Mouse (Mus musculus): ENCODE data around the gene Mllt3. TPM values are rescaled to one million over a fixed set of nuclear protein-coding genes. Genes with fewer than 3 reads are reported as not detected.

Mllt3 gene
- polyA plus RNA-seq, 1 experiment from 2014 or later: 74.9 TPM

GRCm38 (mm10) chr4:87963773-87964076 lies 69.4 kb downstream of the Mllt3 start:
- WGBS: 86% methylated on average over 3 of the region's 3 CpGs

GRCm38 (mm10) chr4:87963055-87963772 lies 70.0 kb downstream of the Mllt3 start:
- Histone ChIP-seq H3K4me1 (ENCODE audit: control insufficient read depth, insufficient read depth, low read length) (0 out of 2 replicates have a peak, but pooled peaks cover 3% of the 10 kb centered on the region), H3K36me3 (ENCODE audit: control insufficient read depth, insufficient read depth, low read length) (no peaks in the 10 kb centered on the region), H3K9me3 (replicated peaks; ENCODE audit: control insufficient read depth, low read length, poor library complexity, severe bottlenecking) (no peaks in the 10 kb centered on the region), H3K4me3 (ENCODE audit: low read depth, low read length) (no peak overlapping the region), H3K4me2 (ENCODE audit: low read length) (no peak overlapping the region), H3K9ac (ENCODE audit: low read depth, low read length) (no peak overlapping the region), H3K27ac (ENCODE audit: low read length) (no peak overlapping the region), H3K27me3 (ENCODE audit: control insufficient read depth, insufficient read depth, low read depth, low read length) (no peaks in the 10 kb centered on the region)
- no peak for ATAC-seq
- 85% methylated on average over 13 of the region's 13 CpGs for WGBS

More at GRCm38 (mm10) chr4:87963773-87964076, 69.4 kb downstream of the Mllt3 start:
- Histone ChIP-seq H3K4me1 (ENCODE audit: control insufficient read depth, insufficient read depth, low read length) (no peaks in the 10 kb centered on the region), H3K9me3 (replicated peaks; ENCODE audit: control insufficient read depth, low read length, poor library complexity, severe bottlenecking) (no peaks in the 10 kb centered on the region), H3K36me3 (ENCODE audit: control insufficient read depth, insufficient read depth, low read length) (no peaks in the 10 kb centered on the region), H3K4me3 (ENCODE audit: low read depth, low read length) (no peak overlapping the region), H3K27ac (ENCODE audit: low read length) (no peak overlapping the region), H3K4me2 (ENCODE audit: low read length) (no peak overlapping the region), H3K27me3 (ENCODE audit: control insufficient read depth, insufficient read depth, low read depth, low read length) (no peaks in the 10 kb centered on the region), H3K9ac (ENCODE audit: low read depth, low read length) (no peak overlapping the region)
- no peak for ATAC-seq

- no peak overlapping the region for H3K4me2 ChIP-seq (ENCODE audit: low read length)
- no peaks in the 10 kb centered on the region for H3K27me3 ChIP-seq (ENCODE audit: control insufficient read depth, insufficient read depth, low read depth, low read length)
- WGBS: 54% methylated on average over 6 of the region's 6 CpGs
- no peak overlapping the region for H3K4me3 ChIP-seq (ENCODE audit: low read depth, low read length)
- no peak overlapping the region for H3K9ac ChIP-seq (ENCODE audit: low read depth, low read length)
- H3K9me3 ChIP-seq (replicated peaks; ENCODE audit: control insufficient read depth, low read length, poor library complexity, severe bottlenecking): no peaks in the 10 kb centered on the region
- H3K27ac ChIP-seq (ENCODE audit: low read length): no peak overlapping the region
- peaks cover 6% of the 10 kb centered on the region; the same call in 1 of the 2 replicates for H3K4me1 ChIP-seq (ENCODE audit: control insufficient read depth, insufficient read depth, low read length)
- no peaks in the 10 kb centered on the region for H3K36me3 ChIP-seq (ENCODE audit: control insufficient read depth, insufficient read depth, low read length)
- no peak for ATAC-seq
These were observed 71.3 kb downstream of the Mllt3 start for GRCm38 (mm10) chr4:87961872-87962271.

GRCm38 (mm10) chr4:87957852-87958251 lies 75.3 kb downstream of the Mllt3 start:
- Histone ChIP-seq H3K9me3 (replicated peaks; ENCODE audit: control insufficient read depth, low read length, poor library complexity, severe bottlenecking) (no peaks in the 10 kb centered on the region), H3K9ac (ENCODE audit: low read depth, low read length) (no peak overlapping the region)
- ATAC-seq: no peak

GRCm38 (mm10) chr4:87957198-87957597 lies 76.0 kb downstream of the Mllt3 start:
- Histone ChIP-seq H3K9ac (ENCODE audit: low read depth, low read length) (no peak overlapping the region), H3K27me3 (ENCODE audit: control insufficient read depth, insufficient read depth, low read depth, low read length) (no peaks in the 10 kb centered on the region), H3K27ac (ENCODE audit: low read length) (no peak overlapping the region), H3K4me3 (ENCODE audit: low read depth, low read length) (no peak overlapping the region), H3K4me2 (ENCODE audit: low read length) (no peak overlapping the region), H3K9me3 (replicated peaks; ENCODE audit: control insufficient read depth, low read length, poor library complexity, severe bottlenecking) (no peaks in the 10 kb centered on the region), H3K36me3 (ENCODE audit: control insufficient read depth, insufficient read depth, low read length) (no peaks in the 10 kb centered on the region), H3K4me1 (ENCODE audit: control insufficient read depth, insufficient read depth, low read length) (peaks cover 15% of the 10 kb centered on the region)
- WGBS: 96% methylated on average over 3 of the region's 3 CpGs
- no peak for ATAC-seq

More at GRCm38 (mm10) chr4:87957852-87958251, 75.3 kb downstream of the Mllt3 start:
- Histone ChIP-seq H3K27me3 (ENCODE audit: control insufficient read depth, insufficient read depth, low read depth, low read length) (no peaks in the 10 kb centered on the region), H3K4me1 (ENCODE audit: control insufficient read depth, insufficient read depth, low read length) (peaks cover 15% of the 10 kb centered on the region), H3K4me3 (ENCODE audit: low read depth, low read length) (no peak overlapping the region), H3K4me2 (ENCODE audit: low read length) (no peak overlapping the region), H3K27ac (ENCODE audit: low read length) (no peak overlapping the region), H3K36me3 (ENCODE audit: control insufficient read depth, insufficient read depth, low read length) (no peaks in the 10 kb centered on the region)
- 78% methylated on average over 3 of the region's 3 CpGs for WGBS

DNA sequence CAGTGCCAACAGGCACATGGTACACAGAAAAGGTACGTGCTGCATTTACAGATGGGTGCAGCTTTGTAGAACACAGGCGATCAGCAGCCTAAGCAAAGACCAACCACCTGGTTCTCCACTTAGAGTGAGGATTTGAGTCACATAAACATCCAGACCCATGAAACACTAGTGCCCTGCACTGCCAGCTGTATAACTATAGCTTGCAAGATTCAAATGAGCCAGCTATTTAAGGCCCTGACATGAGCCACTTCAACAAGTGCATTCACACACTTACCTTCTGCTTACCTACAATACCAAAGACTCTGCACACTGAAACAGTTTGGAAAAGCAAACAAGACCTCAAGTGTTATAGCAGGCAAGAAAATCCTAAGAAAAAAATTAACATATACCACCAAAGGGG lies 78.0 kb downstream of the Mllt3 start:
- no peak overlapping the region for H3K9ac ChIP-seq (ENCODE audit: low read depth, low read length)
- no peaks in the 10 kb centered on the region for H3K9me3 ChIP-seq (replicated peaks; ENCODE audit: control insufficient read depth, low read length, poor library complexity, severe bottlenecking)
- H3K27ac ChIP-seq (ENCODE audit: low read length): no peak overlapping the region
- H3K27me3 ChIP-seq (ENCODE audit: control insufficient read depth, insufficient read depth, low read depth, low read length): no peaks in the 10 kb centered on the region
- WGBS: 98% methylated on average over 2 of the region's 2 CpGs
- peaks cover 15% of the 10 kb centered on the region for H3K4me1 ChIP-seq (ENCODE audit: control insufficient read depth, insufficient read depth, low read length)
- no peaks in the 10 kb centered on the region for H3K36me3 ChIP-seq (ENCODE audit: control insufficient read depth, insufficient read depth, low read length)
- H3K4me2 ChIP-seq (ENCODE audit: low read length): no peak overlapping the region
- H3K4me3 ChIP-seq (ENCODE audit: low read depth, low read length): no peak overlapping the region
- ATAC-seq: no peak

GRCm38 (mm10) chr4:87954421-87955083 lies 78.6 kb downstream of the Mllt3 start:
- ATAC-seq: no peak
- Histone ChIP-seq H3K4me2 (ENCODE audit: low read length) (no peak overlapping the region), H3K9ac (ENCODE audit: low read depth, low read length) (no peak overlapping the region), H3K4me1 (ENCODE audit: control insufficient read depth, insufficient read depth, low read length) (peaks cover 15% of the 10 kb centered on the region), H3K27me3 (ENCODE audit: control insufficient read depth, insufficient read depth, low read depth, low read length) (no peaks in the 10 kb centered on the region), H3K27ac (ENCODE audit: low read length) (no peak overlapping the region), H3K36me3 (ENCODE audit: control insufficient read depth, insufficient read depth, low read length) (no peaks in the 10 kb centered on the region), H3K4me3 (ENCODE audit: low read depth, low read length) (no peak overlapping the region), H3K9me3 (replicated peaks; ENCODE audit: control insufficient read depth, low read length, poor library complexity, severe bottlenecking) (no peaks in the 10 kb centered on the region)
- WGBS: 71% methylated on average over 7 of the region's 7 CpGs

GRCm38 (mm10) chr4:87953736-87954135 lies 79.4 kb downstream of the Mllt3 start:
- no peak overlapping the region for H3K4me3 ChIP-seq (ENCODE audit: low read depth, low read length)
- no peak overlapping the region for H3K27ac ChIP-seq (ENCODE audit: low read length)
- no peak overlapping the region for H3K9ac ChIP-seq (ENCODE audit: low read depth, low read length)
- H3K27me3 ChIP-seq (ENCODE audit: control insufficient read depth, insufficient read depth, low read depth, low read length): no peaks in the 10 kb centered on the region
- no peak overlapping the region for H3K4me2 ChIP-seq (ENCODE audit: low read length)
- no peaks in the 10 kb centered on the region for H3K36me3 ChIP-seq (ENCODE audit: control insufficient read depth, insufficient read depth, low read length)
- H3K9me3 ChIP-seq (replicated peaks; ENCODE audit: control insufficient read depth, low read length, poor library complexity, severe bottlenecking): no peaks in the 10 kb centered on the region
- WGBS: 72% methylated on average over 4 of the region's 4 CpGs
- ATAC-seq: no peak
- peaks cover 16% of the 10 kb centered on the region for H3K4me1 ChIP-seq (ENCODE audit: control insufficient read depth, insufficient read depth, low read length)

- no peak overlapping the region for H3K4me3 ChIP-seq (ENCODE audit: low read depth, low read length)
- H3K27me3 ChIP-seq (ENCODE audit: control insufficient read depth, insufficient read depth, low read depth, low read length): no peaks in the 10 kb centered on the region
- H3K9ac ChIP-seq (ENCODE audit: low read depth, low read length): no peak overlapping the region
- no peaks in the 10 kb centered on the region for H3K9me3 ChIP-seq (replicated peaks; ENCODE audit: control insufficient read depth, low read length, poor library complexity, severe bottlenecking)
- ATAC-seq: no peak
- H3K4me2 ChIP-seq (ENCODE audit: low read length): no peak overlapping the region
- no peak overlapping the region for H3K27ac ChIP-seq (ENCODE audit: low read length)
- no peaks in the 10 kb centered on the region for H3K36me3 ChIP-seq (ENCODE audit: control insufficient read depth, insufficient read depth, low read length)
- H3K4me1 ChIP-seq (ENCODE audit: control insufficient read depth, insufficient read depth, low read length): peaks cover 14% of the 10 kb centered on the region
- 88% methylated on average over 4 of the region's 4 CpGs for WGBS
These were observed 79.9 kb downstream of the Mllt3 start for GRCm38 (mm10) chr4:87953268-87953667.

Data from midbrain, embryonic 16.5 days (tissue).